Mouse (Mus musculus): Measurements from ENCODE around the gene Tnfrsf13c. TPM values are rescaled to one million over a fixed set of nuclear protein-coding genes. Genes with fewer than 3 reads are reported as not detected.
A peak's percentile ranks its signal among the peaks of the same experiment; 100 is the strongest.

The Tnfrsf13c gene
- polyA plus RNA-seq, 1 experiment from 2014 or later = 2.3 TPM

DNA sequence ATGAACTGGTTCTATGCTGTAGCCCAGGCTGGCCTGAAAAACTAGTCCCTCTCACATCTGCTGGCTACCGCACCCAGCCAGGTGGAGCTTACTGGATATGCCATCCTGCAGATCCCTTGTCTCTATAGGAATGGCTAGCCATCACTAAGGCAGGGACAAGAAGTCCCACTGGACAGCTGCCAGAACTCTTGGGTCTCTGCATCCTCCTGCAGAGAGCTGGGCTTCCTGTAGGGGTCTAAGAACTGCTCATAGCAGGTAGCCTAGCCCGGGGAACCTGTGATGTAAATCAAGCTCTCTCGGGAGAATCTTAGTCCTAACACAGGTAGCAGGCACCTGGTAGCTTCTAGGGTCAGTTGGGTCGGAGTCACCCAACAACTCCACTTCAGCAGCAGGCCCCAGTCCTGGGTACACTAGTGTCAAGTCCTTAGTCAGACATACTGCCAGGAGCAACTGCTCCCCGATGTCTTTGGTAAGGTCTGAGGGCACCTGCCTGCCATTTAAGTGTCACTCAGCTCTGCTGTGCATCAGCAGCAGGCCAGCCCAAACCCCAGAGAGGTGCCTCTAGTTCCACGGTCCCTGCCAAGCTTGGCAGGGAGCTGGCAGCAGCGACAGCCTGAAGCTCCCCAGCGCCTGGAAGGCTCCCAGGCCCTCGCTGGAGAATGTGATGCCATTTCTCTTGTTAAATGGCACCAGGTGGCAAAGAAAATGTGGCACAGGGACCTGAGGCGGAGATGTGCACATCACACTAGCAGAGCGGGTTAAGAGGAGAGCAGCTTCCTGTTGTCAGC lies 7.6 kb upstream of the Tnfrsf13c start:
- H3K4me1 ChIP-seq (ENCODE audit: insufficient read depth) = peaks cover 20% of the 10 kb centered on the region
- H3K9ac ChIP-seq (replicated peaks) = no peak overlapping the region

GRCm38 (mm10) chr15:82231100-82231499 lies 6.9 kb upstream of the Tnfrsf13c start:
- Histone ChIP-seq H3K4me3 (ENCODE audit: low read depth, low read length) (no peak overlapping the region), H3K27me3 (ENCODE audit: insufficient read depth, low read length) (peaks cover 1% of the 10 kb centered on the region; the same call in 1 of the 2 replicates), H3K4me2 (ENCODE audit: low read depth, low read length) (no peak overlapping the region), H3K9me3 (ENCODE audit: low read length) (no peaks in the 10 kb centered on the region), H3K27ac (ENCODE audit: low read depth) (no peak overlapping the region), H3K9ac (replicated peaks) (no peak overlapping the region), H3K4me1 (ENCODE audit: insufficient read depth) (peaks cover 20% of the 10 kb centered on the region), H3K36me3 (replicated peaks; ENCODE audit: insufficient read depth, low read length) (no peaks in the 10 kb centered on the region)
- TF ChIP-seq EP300 (IDR thresholded peaks at IDR 0.05; ENCODE audit: low read depth) = no peak
- TF ChIP-seq CTCF (IDR thresholded peaks at IDR 0.05; ENCODE audit: low read depth) = no peak
- DNase-seq = no peak
- 73% methylated on average over 4 of the region's 4 CpGs for WGBS (ENCODE audit: insufficient replicate concordance)
- ATAC-seq = no peak

More for the DNA sequence above, 7.6 kb upstream of the Tnfrsf13c start:
- no peak overlapping the region for H3K4me2 ChIP-seq (ENCODE audit: low read depth, low read length)
- H3K4me3 ChIP-seq (ENCODE audit: low read depth, low read length) = no peak overlapping the region
- WGBS (ENCODE audit: insufficient replicate concordance) = 70% methylated on average over 11 of the region's 11 CpGs
- ATAC-seq (no peak), DNase-seq (no peak)
- no peak overlapping the region for H3K27ac ChIP-seq (ENCODE audit: low read depth)
- H3K9me3 ChIP-seq (ENCODE audit: low read length) = no peaks in the 10 kb centered on the region
- H3K36me3 ChIP-seq (replicated peaks; ENCODE audit: insufficient read depth, low read length) = no peaks in the 10 kb centered on the region
- TF ChIP-seq CTCF (IDR thresholded peaks at IDR 0.05; ENCODE audit: low read depth) (no peak), EP300 (IDR thresholded peaks at IDR 0.05; ENCODE audit: low read depth) (no peak)
- H3K27me3 ChIP-seq (ENCODE audit: insufficient read depth, low read length) = no peaks in the 10 kb centered on the region

GRCm38 (mm10) chr15:82230098-82230611 lies 6.0 kb upstream of the Tnfrsf13c start:
- peak overlapping the region; percentile 75 for H3K27ac ChIP-seq (ENCODE audit: low read depth)
- peak; percentile 58 for ATAC-seq
- H3K9ac ChIP-seq (replicated peaks) = peak overlapping the region; percentile 31; the same call in 1 of the 2 replicates
- WGBS (ENCODE audit: insufficient replicate concordance) = 58% methylated on average over 6 of the region's 6 CpGs
- H3K27me3 ChIP-seq (ENCODE audit: insufficient read depth, low read length) = peaks cover 11% of the 10 kb centered on the region
- no peak for TF ChIP-seq CTCF (IDR thresholded peaks at IDR 0.05; ENCODE audit: low read depth)
- TF ChIP-seq EP300 (IDR thresholded peaks at IDR 0.05; ENCODE audit: low read depth) = no peak
- peaks cover 22% of the 10 kb centered on the region for H3K4me1 ChIP-seq (ENCODE audit: insufficient read depth)
- H3K4me3 ChIP-seq (ENCODE audit: low read depth, low read length) = no peak overlapping the region
- no peaks in the 10 kb centered on the region for H3K36me3 ChIP-seq (replicated peaks; ENCODE audit: insufficient read depth, low read length)
- peak overlapping the region; percentile 51 for H3K4me2 ChIP-seq (ENCODE audit: low read depth, low read length)
- no peaks in the 10 kb centered on the region for H3K9me3 ChIP-seq (ENCODE audit: low read length)
- no peak for DNase-seq

- H3K27me3 ChIP-seq (ENCODE audit: insufficient read depth, low read length) = peaks cover 16% of the 10 kb centered on the region
- WGBS (ENCODE audit: insufficient replicate concordance) = 50% methylated on average over 11 of the region's 11 CpGs
- peak; percentile 34; the same call in 1 of the 2 replicates for TF ChIP-seq EP300 (IDR thresholded peaks at IDR 0.05; ENCODE audit: low read depth)
- no peak for TF ChIP-seq CTCF (IDR thresholded peaks at IDR 0.05; ENCODE audit: low read depth)
- peak; percentile 91 for ATAC-seq
- no peaks in the 10 kb centered on the region for H3K36me3 ChIP-seq (replicated peaks; ENCODE audit: insufficient read depth, low read length)
- DNase-seq = peak; percentile 60
- H3K4me1 ChIP-seq (ENCODE audit: insufficient read depth) = peaks cover 25% of the 10 kb centered on the region
- H3K27ac ChIP-seq (ENCODE audit: low read depth) = peak overlapping the region; percentile 75
- H3K4me3 ChIP-seq (ENCODE audit: low read depth, low read length) = no peak overlapping the region
- H3K9me3 ChIP-seq (ENCODE audit: low read length) = no peaks in the 10 kb centered on the region
- peak overlapping the region; percentile 53 for H3K9ac ChIP-seq (replicated peaks)
- H3K4me2 ChIP-seq (ENCODE audit: low read depth, low read length) = peak overlapping the region; percentile 51
Observed at GRCm38 (mm10) chr15:82229542-82230045, 5.4 kb upstream of the Tnfrsf13c start.

DNA sequence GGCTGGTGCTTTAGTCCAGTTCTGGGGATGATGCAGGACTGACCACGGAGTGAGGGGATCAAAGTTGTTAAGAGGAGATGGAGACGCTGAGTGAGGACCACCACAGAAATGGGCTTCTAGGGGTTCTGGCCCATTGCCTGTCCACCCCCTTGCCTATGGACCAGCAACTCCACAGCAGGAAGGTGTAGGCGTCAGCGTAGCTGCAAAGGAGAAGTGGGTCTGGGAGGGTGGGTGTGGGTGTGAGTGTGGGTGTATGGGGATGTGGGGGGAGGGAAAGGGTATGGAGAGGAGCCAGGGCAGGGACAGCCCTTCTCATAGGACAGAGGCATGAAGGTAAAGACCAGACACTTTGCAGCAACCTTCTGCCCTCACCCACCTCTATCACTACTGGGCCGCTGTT lies 1.6 kb upstream of the Tnfrsf13c start:
- peaks cover 35% of the 10 kb centered on the region for H3K27me3 ChIP-seq (ENCODE audit: insufficient read depth, low read length)
- no peak overlapping the region for H3K9ac ChIP-seq (replicated peaks)
- H3K4me3 ChIP-seq (ENCODE audit: low read depth, low read length) = no peak overlapping the region
- H3K27ac ChIP-seq (ENCODE audit: low read depth) = no peak overlapping the region
- TF ChIP-seq EP300 (IDR thresholded peaks at IDR 0.05; ENCODE audit: low read depth) (no peak), CTCF (IDR thresholded peaks at IDR 0.05; ENCODE audit: low read depth) (no peak)
- ATAC-seq = no peak
- 60% methylated on average over 5 of the region's 5 CpGs for WGBS (ENCODE audit: insufficient replicate concordance)
- DNase-seq = no peak
- peaks cover 30% of the 10 kb centered on the region for H3K4me1 ChIP-seq (ENCODE audit: insufficient read depth)
- no peaks in the 10 kb centered on the region for H3K9me3 ChIP-seq (ENCODE audit: low read length)
- H3K36me3 ChIP-seq (replicated peaks; ENCODE audit: insufficient read depth, low read length) = no peaks in the 10 kb centered on the region
- no peak overlapping the region for H3K4me2 ChIP-seq (ENCODE audit: low read depth, low read length)

DNA sequence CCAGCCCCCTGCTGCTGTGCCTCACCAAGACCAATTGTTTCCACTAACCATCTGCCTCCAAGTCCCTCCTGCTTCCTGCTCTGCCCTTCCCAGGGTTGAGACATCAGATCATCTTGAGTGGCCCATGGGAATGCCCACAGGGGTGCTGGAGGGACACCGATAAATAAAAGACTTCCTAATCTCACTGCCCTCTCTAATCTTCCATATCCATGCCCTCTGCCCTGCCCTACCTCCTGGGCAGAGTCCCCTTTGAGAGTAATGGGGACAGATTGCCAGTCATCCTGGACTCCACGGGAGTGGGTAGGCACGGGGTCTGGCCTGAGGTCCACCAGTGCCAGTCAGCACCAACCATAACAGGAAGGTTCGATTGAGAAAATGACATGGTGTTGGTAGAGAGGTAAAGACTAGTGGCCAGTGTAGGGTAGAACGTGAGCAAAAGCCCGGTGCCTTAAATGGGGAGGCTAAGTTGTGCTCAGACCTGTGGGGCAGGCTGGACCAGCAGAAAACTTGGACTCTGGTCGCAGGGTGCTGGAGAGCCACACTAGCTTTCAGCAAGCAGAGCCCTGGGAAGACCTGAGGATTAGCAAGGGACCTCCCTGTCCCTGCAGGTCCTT lies 540 bp upstream of the Tnfrsf13c start:
- ATAC-seq (peak; percentile 42), DNase-seq (peak; percentile 16)
- H3K9ac ChIP-seq (replicated peaks) = no peak overlapping the region
- peak overlapping the region; percentile 54 for H3K4me3 ChIP-seq (ENCODE audit: low read depth, low read length)
- no peaks in the 10 kb centered on the region for H3K9me3 ChIP-seq (ENCODE audit: low read length)
- peak overlapping the region; percentile 79 for H3K4me2 ChIP-seq (ENCODE audit: low read depth, low read length)
- peaks cover 35% of the 10 kb centered on the region for H3K27me3 ChIP-seq (ENCODE audit: insufficient read depth, low read length)
- WGBS (ENCODE audit: insufficient replicate concordance) = 39% methylated on average over 7 of the region's 7 CpGs
- peaks cover 20% of the 10 kb centered on the region for H3K4me1 ChIP-seq (ENCODE audit: insufficient read depth)
- H3K36me3 ChIP-seq (replicated peaks; ENCODE audit: insufficient read depth, low read length) = no peaks in the 10 kb centered on the region
- TF ChIP-seq EP300 (IDR thresholded peaks at IDR 0.05; ENCODE audit: low read depth) (peak; percentile 32; the same call in 1 of the 2 replicates), CTCF (IDR thresholded peaks at IDR 0.05; ENCODE audit: low read depth) (no peak)
- H3K27ac ChIP-seq (ENCODE audit: low read depth) = no peak overlapping the region
